Mouse (Mus musculus): ENCODE results near the gene Nell1. TPM values are rescaled to one million over a fixed set of nuclear protein-coding genes. Genes with fewer than 3 reads are reported as not detected.
"Not testable (repeated sequence)": the region's sequence is repeated elsewhere in the genome, so short reads cannot be mapped to it uniquely, and the experiment has no call there.

The Nell1 gene
- total RNA-seq (2022), result under 1 TPM; 0.18 to 0.49 (median 0.35) TPM

DNA sequence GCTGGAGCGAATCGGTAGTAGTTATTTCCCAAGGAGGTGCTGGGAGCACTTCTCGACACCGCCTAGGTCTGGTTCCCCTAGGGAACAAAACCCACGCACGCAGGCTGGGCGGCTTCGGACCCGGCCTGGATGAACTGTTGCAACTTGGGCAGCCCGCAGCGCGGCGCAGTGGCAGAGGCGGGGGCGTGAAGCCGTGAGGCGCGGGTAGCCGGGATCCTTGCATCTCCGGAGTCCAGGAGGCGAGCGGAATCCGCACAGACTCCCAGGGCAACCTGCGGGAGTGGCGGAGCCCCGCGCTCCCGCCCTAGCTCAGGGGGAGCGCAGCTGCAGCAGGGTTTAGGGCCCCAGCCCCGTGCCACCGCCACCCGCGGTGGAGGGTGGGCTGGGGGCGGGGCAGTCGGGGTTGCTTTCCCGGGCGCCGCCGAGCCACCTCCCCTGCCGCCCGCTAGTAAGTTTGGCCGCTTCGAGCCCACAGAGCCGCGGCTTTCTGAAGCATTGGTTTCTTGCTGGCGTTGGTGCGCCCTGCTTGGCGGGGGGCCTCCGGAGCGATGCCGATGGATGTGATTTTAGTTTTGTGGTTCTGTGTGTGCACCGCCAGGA, at the start of gene Nell1:
Nell1 (plus strand) TSS at position 24 of the 600 bp plus-strand sequence.
- DNase-seq, result no peak

DNA sequence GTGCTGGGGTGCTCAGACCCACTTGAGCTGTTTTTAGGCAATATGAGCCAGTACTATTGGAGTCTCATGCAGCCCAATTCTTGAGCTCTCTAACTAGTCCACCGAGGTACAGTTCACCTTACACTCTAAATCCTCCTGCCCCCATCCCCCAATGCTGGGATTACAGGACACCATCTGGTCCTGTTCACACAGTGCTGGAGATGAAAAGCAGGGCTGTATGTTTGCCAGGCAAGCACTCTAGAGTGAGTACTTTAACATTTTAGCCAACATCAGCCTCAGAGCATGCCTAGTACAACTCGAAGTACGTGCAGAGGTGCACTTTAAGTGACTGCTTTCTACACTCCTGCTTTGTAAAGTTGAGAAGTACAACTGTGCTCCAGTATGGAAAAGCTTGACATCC, 46.1 kb upstream of the Nell1 start:
- no peak for DNase-seq

DNA sequence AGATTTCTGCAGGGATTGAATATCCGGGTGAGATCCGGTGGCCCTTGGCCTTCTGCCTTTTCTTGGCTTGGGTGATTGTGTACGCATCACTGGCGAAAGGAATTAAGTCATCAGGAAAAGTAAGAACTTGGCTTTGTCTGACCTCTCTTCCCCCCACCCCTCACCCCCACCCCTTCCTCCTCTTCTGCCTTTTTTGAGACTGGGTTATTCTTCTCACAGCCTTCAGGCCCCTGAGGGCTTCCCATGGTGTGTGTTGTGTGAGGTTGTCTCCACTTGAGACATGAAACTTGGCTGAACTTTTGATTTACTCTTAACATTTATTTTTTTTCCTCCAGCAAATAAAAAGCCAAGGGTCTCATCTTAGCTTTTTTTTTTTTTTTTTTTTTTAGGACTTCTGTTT, 44.7 kb upstream of the Nell1 start:
- no peak for DNase-seq

DNA sequence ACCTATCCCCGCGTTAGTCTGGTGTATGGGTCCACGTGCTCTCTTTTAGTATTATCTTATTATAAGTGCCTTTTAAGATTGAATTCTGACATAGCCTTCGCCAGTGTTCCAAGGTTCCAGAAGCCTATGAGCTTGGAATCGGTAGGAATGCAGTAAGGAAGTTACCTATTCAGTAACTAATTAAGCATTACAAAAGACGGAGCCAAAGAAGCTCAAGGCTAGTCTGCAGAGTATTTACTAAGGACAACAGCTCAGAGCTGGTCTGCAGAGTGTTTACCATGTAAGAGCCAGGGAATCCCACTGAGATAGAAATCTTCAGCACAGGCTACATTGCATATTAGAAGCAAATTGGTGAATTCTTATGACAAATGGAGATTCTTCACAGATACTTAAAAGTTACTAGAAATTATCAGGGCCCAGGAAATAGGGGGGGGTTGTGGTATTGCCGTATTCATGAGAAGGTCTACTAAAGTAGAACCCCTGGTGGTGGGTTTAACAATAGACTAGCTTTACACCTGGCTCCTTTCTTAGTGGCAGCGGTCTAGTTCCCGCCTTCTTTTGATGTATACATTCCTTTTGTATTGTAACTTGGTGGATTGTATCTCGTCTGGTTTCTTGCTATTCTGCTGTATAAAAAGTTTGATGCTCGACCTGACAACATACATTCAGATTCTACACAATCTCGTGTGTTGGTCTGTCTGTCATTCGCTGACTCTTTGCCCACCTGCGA, 41.1 kb upstream of the Nell1 start:
- not testable (repeated sequence) for DNase-seq

DNA sequence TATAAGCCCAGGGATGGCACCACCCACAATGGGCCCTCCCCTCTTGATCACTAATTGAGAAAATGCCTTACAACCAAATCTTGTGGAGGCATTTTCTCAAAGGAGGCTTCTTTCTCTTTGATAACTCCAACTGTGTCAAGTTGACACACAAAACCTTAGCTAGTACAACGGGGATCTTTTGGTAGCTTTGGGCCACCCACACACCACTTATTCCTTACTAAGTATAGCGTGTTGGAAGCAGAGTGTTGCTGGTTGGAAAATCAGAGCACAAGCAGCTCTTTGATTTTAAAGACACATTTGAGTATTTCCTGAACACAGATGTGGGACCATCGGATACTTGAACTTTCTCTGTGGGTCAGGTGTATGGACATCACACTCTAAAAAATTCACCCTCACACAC, 37.8 kb upstream of the Nell1 start:
- DNase-seq, result no peak

DNA sequence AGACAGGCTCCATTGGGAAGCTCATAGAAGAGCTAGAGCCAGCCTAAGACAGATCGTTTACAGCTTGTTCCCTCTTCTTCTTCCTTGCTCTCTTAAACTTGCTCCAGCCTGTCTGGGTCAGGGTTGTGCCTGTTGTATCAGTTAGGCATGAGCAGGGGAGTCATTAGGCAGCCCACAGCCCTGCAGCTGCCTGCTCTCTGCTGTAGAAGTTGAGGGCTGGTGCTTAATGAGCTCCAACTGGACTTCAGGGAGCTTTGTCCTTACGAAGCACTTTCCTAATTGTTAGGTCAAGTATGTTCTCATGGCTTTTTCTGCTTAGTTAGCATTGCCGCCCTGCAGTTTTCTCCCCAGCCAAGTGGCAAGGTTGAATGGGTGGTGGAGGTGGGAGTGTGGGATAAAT, 32.6 kb upstream of the Nell1 start:
- DNase-seq, result no peak

DNA sequence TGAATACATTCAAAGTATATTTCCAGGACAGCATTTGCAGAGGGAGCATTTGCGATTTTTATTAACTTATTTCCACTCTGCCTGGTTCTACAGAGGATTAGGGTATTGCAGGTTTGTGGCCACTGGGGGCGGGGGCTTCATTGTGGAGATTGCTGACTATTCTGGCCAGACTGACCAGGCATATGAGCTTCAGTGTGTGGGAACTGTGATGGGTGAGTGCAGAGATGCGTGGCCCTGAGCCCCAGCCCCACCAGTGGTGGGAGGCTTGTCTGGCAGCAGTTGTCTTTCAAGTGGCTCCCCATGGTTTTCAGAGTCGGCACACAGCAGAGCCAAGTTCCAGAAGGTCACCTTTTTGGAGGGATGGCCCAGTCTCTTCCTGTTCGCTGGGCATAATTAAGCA, 32.2 kb upstream of the Nell1 start:
- no peak for DNase-seq

DNA sequence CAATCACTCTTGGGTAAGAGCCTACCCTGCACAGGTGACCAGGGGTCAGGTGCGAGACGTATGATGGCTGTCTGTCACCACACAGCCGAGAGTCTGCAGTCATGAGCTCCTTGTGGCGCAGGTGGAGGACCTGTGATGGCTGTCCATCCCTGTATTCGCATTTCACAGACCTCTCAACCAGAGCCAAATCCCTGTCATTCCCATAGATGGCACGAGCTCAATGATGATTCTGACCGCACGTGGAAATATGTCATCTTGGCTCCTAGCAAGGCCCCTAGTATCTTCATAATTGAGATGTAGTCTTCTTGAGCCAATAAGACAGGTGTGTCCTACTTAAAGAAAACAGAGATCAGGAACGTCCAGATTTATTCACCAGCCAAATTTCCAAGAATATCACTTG, 28.0 kb upstream of the Nell1 start:
- DNase-seq, result no peak

DNA sequence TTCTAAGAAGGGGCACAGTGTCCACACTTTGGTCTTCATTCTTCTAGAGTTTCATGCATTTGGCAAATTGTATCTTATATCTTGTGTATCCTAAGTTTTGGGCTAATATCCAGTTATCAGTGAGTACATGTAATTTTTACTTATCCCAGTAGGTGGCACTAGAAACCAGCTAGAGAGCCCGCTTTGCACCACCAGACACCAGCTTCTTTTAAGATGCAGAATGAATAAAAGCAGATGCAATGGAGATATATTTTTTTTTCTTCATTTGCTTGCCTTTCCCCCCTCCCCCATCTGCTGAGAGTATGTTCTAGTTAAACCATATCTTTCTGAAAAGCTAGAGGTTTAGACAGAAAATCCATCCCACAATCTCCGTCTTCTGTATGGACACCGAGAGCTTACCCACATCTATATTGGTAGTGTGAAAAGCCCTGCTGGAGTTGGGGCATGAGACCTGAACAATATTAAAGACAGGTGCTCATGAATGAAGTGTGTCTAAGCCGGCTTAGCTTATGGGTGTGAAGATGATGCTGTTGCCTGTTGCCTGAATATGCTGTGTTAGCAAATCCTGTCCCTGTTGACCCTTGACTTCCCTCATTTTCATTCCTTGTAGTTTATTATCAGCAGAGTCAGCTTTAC, 21.0 kb upstream of the Nell1 start:
- no peak for DNase-seq

DNA sequence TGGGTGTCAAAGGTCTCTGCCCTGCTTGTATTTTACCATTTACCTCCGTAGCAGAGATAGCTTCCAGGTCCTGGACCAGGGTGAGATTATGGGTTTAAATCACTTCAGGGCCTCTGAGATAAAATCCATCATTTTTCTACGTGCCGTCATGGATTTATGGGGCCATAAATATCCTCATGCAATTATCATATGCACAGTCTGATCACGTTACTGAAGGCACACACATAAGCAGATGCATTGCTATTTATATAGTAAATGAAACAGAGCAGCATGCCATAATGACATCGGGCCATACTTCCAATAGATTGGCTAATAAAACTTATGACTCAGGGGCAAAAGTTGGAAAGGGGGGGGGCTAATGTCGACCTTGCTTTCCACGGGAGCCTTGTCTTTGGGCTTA, 19.8 kb upstream of the Nell1 start:
- DNase-seq, result no peak

DNA sequence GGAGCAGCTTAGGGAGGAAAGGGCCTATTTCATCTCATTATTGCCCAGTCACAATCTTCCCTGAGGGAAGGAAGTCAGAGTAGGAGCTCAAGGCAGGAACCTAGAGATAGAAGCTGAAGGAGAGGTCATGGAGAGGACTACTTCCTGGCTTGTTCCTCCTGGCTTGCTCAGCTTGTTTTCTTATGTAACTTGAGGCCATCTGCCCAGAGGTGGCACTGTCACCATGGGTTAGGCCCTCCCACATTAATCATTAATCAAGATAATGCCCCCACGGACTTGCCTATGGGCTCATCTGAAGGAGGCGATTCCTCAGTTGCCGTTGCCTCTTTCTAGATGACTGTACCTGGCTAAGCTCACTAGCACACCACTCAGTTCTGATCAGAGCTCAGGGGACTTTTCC, 17.5 kb upstream of the Nell1 start:
- DNase-seq, result no peak

DNA sequence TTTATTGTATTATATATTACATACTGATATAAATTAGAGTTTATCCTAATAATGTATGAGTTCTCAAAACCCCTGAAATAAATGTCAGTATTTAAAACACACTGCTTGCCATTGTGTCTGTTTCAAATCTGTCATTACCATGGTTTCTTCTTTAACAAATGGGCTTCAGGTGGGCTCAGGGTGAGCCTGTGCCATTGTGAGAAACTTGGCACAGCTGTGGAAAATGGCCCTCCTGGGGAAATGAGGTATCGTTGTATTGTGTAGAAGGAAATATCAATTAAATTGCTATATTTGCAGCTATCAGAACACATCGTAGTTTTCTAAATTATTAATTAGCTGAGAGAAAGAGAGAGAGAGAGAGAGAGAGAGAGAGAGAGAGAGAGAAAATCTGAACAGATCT, 10.9 kb upstream of the Nell1 start:
- no peak for DNase-seq

DNA sequence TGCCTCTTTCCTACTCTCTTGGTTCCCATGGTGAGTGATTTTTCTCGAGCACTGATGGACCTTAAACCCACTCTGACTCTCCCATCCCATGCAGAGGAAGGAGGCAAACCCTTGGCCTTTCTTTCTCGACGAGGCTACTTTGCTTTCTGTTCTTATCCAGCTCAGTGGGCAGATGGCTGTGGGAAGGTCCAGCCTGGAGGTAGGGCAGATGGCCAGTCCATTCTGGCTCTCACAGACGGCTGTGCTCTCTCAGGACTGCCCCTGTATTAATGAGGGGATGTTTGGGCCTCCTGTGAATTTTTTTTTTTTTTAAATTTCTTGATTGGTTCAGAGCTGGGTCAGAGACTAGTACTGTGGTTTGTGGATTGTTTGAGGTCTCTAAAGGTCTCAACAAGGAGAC, 5.1 kb upstream of the Nell1 start:
- DNase-seq, result no peak

DNA sequence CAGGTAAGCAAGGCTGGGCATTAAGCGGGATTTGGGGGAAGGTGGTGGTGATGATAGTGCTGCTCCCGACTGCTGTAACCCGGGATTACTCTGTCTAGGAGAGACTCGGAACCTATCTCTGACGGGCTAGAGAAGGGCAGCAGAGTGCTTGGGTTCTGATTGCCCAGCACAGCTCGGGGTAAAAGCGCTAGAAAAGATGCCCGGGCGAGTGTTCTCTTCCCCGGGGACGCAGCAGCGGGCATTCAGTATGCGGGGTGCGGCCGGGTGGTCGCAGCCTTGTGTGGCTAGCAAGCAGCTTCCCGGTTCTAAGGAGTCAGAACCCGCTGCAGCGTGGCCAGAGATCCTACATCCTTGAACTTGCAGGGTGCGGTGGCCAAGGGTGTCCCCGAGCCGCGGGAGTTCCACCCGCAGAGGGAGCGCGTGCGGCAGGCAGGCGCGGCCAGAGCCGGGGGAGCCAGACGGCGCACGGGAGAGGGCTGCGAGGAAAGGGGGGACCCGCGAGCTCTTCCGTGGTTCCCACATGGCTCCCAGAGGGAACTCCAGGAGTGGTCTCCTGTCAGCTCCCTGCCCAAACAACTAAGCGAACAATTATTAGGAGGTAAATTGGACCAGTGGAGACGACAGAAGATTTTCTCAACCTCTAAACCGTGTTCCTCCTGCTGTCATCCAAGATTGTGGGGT, 917 bp downstream of the Nell1 start:
- no peak for DNase-seq

DNA sequence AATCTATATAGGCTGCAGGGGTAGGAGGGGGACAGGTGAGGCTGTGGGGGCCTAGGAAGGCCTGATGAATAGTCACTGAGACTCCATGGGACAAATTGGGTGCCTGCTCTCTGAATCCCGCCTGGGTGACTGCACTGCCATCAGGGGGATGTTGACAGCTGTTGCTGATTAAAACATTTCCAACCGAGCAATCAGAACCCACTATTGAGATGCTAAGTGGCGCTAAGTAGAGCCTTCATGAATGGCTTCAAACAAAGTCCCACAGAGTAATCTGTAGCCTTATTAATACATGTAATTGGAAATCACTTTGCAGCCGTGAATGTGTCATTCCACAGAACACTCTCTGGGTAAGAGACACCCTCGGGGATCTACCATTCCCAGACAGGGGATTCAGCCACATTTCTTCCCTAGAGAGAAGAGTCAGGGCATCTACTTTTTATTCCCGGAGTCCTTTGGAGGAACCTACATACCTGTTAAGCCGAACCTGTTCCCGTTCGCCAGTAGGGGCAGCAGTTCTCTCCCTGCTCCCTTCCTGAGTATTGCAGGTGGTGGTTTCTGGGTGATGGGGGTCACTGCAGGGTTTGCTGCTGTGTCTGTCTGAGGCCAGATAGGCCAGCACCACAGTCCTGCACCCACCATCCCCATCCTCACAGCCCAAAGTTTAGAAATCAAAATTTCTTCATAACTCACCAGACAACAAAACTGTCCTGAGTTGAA, 7.0 kb downstream of the Nell1 start:
- DNase-seq, result no peak

DNA sequence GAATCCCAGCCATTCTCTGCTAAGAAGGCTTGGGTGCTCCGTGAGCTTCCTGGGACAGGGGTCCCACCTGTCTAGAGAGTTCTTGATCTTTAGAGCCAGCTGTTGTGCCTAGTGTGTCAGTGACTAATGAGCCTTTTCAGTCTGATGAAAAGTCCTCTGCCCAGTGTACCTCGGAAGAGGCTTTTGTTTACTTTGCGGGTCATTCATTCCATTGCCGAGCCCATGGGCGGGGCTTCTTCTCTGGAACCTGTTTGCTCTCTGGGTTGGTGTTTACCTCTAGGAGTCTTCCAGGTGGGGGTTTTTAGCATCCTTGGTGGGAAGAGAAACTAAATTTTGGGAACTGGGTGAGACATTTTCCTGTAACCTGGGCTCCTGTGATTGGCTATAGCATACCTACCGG, 10.0 kb downstream of the Nell1 start:
- no peak for DNase-seq

DNA sequence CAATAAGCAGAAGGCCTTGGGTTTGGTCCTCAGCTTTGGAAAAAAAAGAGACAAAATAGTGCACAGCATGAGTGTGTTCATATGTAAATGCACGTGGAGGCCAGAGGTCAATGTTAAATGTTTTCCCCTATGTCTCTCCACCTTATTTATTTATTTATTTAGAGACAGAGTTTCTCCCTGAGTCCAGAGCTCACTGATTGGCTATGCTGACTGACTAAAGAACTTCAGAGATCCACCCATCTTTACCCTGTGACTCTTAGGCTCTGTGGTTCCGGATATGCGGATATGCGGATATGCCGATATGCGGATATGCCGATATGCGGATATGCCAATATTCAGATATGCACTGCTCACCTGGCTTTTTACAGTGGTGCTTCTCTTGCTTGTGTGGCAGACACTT, 11.3 kb downstream of the Nell1 start:
- no peak for DNase-seq

DNA sequence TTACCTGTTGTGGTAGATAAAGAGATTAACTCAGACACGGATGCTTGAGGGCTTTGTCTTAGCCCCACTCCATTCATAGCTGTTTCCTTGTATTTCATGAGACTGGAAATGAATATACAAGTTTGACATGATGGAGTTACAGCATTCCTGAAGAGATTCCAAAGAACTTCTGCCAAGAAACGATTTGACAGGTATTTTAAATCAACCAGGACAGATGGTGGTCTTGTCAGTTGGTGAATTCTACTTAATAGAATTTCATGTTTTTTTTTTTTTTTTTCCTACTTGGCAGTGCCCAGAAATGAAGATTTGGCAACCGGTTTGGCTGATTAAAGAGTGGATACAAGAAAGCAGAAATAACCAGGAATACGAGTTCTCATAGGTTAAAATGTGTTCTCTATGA, 24.7 kb downstream of the Nell1 start:
- no peak for DNase-seq

DNA sequence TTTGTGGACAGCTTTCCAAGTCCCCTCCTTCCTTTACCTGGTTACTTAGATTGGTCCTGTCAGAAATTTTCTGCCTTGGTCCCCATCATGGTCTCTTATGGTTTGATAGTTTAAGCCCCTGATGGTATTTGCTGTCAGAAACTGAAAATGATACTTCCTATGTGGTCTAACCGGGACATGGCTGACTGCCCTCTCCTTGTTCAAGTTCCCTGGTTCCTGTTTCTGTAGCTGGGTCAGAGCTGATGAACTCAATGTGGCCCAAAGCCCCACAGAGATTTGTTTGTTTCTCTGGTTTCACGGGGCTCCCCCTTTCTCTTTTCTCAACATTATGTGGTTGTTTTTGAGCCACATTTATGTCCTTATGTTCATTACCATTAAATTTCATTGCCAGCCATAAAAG, 30.6 kb downstream of the Nell1 start:
- no peak for DNase-seq

DNA sequence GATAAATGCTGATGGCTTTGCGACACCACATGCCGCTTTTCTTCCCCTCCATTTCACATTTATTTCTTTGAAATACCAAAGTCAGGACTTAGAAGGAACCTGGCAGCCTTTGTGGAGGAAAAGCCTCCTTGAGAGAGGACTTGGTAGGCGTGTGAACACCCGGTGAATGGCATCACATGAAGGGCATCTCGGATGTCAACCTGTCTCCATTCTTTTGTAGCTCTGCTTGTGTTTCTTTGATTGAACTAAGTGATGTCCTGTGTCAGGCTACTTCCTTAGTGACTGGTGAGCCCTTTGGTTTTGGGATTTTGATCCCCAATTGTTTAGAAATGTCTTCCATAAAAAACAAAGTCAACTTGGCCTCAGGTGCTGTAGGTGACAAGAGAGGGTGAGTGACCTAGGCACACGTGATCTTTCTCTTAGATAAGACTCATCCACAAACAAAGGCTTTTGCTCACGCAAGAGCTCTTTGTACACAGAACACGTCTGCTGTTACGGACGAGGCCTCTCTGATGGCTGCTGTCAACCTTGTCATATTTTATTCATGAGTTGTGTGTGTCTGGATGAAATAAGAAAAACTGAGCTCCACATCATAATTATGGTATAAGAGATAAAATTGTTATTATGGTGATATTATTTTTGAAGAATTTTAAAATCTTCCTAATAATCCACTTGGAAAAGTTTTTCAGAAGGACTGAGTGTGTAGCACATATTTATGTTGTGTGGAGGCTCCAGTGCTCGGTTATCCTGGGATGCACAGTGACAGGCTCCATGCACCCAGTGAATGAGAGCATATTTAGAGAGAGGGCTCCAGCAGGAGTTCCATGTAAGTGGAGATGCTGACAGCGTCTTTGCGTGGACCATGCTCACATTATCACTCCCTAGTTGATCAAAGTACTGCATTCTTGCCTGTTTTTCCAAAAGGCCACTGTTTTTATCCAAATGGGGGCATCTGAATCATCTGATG, 60.8 kb downstream of the Nell1 start:
- no peak for DNase-seq

DNA sequence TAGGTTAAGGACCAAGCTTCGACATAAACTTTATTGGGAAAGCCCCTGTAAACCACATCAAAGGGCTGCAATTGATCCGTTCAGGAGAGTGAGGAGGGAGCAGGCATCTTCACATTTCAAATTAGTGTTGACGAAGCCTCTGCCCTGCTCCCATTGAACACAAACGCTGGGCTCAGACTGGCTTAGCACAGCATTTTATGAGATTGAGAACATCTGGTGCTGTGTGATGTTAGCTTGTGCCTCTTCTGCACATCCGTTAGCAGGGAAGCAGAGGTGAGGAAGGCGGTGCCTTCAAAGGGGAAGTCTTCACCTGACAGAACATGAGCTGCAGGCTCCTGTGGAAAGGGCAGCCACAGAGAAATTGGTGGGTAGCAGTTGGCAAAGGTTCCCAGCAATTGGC, 66.4 kb downstream of the Nell1 start:
- no peak for DNase-seq

DNA sequence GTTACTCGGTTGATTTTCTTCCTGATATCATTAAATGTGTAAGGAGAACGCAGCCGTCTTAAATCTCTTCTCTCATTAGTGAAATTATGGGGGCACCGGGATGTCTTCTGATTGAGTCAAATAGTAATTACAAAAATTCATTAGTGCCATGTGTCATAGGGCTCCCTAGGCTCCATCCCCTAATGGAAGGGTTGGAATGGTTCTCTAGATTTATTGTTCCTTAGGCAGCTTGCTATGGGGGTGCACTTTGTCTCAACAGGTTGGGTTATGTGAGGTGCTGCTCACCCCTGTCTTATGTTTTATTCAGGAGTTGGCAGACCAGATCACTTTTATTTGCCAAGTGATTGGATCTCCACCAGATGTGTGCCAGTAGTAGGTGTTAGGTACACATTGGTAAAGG, 75.5 kb downstream of the Nell1 start:
- DNase-seq, result no peak

Data from adrenal gland, adult 8-10 months (tissue).